Mouse (Mus musculus) liver (tissue): ENCODE data around the gene Togaram2.
A peak's percentile ranks its signal among the peaks of the same experiment; 100 is the strongest.
"Not testable (repeated sequence)": the region's sequence is repeated elsewhere in the genome, so short reads cannot be mapped to it uniquely, and the experiment has no call there.

Experiments
- DNase-seq: peaks from one replicate; pipeline ENCODE4 v3.0.0-alpha.2; 2020; ENCODE audit warnings: mixed read lengths

Togaram2 gene

DNA sequence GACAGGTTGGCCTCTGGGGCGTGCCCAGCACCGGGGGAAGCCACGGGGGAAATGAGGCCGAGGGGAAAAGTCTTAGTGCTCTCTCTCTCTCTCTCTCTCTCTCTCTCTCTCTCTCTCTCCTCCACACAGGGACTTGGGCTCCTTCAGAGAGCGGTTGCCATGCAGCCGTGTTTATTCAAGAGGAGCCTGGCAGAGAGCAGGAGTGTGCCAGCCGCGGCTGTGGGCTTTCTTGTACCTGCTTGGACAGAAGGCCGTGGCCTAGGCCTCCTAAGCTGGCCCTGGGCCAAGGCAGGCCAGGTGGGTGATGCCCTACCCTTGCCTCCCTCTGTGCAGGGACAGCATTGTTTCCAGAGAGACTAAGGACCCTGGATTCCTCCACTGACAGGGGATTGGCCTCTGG is at the start of gene Togaram2:
Gene Togaram2, plus strand, starts transcription at position 170 of the 400 bp plus-strand sequence.
- no peak for DNase-seq

DNA sequence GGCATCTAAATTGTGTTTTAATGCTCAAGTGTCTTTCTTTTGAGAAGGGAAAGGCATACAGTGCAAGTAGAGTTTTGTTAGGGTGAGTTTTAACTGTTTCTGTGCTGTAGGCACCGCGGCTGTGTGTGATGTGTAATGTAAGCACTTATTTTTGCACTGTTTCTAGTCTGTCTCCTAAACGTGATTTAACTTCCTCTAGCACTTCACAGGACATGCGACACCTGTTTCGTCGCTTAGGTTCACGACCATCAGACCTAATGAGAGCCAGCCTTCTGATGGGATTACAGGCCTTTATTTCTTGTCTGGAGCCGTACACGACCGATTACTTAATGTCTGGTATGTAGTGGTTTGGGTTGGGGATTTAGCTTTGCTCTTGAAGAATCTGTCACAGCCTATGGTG is 41.3 kb upstream of the Togaram2 start:
- DNase-seq = no peak

DNA sequence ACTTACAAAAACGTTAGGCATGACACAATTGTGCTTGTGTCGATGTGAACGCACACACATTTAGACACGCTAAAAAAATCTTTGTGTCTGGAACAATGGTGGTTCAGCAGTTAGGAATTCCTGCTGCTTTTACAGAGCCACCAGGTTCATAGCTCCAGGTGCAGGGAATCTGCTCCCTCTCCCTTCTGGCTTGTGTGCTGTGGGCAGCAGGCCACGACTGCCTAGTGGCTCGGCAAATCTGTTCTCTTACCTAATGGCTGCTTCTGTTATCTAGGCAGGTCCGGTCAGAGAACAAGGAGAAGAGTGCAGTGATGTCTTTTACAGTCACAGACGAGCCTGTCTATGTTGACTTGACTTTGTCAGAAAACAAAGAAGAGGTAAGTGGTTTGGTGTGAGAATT is 39.7 kb upstream of the Togaram2 start:
- no peak for DNase-seq

DNA sequence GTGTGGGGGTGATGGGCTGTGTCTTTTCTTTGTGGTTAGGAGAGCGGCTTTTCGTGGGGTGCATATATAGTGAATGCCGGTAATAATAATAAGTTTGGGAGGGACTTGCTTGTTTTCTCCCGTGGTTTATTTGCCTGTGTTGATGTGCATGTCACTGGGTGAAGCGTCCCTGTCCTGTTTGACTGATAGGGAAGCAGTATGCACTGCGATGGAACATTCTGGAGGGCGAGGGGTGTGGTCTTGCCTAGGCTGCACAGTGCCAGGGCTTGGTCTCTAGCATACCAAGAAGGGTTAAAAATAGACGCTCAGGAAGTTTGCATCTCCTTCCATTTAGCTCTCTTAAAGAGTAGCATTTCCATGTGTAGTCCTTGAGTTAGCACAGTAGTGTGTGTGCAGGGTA is 36.3 kb upstream of the Togaram2 start:
- DNase-seq = no peak

DNA sequence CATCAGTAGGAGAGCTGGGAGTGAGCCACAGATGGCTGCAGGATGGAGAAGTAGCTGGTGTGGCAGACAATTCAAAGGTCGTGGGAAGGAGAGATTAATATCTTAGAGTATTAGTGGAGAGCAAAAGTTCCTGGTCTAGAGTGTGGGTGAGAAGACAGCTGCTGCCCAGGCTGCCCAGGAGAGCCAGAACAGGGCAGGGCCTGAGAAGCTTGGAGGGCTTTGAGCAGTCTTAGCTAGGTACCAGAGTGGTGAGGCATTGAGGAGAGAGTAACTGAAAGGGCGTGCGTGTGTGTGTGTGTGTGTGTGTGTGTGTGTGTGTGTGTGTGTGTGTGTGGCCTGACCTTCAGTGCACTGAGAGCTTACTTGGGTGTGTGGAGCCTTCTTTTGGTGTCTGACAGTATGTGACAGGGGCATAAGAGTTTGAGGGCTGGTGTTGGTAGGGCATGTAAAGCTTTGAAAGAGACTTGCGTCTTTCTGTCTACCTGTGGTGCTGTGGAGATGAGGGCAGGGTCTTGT is 35.3 kb upstream of the Togaram2 start:
- no peak for DNase-seq

DNA sequence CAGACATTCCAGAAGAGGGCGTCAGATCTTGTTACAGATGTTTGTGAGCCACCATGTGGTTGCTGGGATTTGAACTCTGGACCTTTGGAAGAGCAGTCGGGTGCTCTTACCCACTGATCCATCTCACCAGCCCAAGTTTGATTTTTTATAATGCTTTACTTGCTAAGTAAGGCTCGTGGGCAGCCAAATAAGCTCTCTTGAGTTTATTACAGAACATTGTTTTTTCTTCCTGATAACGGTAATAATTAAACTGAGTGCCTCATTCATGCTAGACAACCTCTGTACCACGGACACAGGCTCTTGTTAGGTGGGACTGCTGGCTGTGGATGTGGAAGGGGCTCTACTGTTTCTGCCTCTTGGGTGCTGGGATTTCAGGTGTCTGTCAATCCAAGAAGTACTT is 34.0 kb upstream of the Togaram2 start:
- DNase-seq = not testable (repeated sequence)

DNA sequence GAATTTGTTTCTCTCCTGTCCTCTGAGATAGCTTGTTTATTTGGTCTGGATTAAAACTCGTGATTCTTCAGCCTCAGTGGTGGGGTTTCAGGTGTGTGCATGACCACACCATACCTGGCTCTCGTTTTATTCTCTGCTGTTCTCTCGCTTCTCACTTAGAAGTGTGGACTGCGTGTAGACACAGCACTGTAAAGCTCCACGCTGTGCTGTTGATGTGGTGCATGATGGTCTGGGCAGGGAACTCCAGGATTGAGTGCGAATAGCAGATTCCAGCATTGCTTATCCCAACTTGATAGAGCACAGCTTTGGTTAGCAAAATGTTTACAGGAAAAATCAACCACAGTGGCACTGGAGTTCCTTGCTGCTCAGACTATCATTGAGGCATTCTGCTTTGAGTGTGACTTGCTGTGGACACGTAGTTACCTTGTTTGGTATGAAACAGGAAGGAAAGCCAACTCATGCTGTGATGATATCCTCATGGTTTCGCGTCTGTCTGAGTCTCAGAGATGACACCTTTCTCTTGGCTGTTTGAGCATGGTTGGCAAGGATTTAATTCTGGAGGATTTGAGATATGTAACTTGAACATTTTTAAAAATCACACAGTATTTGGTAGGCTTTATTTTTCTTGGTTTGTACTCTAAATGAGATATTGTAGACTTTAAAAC is 32.5 kb upstream of the Togaram2 start:
- no peak for DNase-seq

DNA sequence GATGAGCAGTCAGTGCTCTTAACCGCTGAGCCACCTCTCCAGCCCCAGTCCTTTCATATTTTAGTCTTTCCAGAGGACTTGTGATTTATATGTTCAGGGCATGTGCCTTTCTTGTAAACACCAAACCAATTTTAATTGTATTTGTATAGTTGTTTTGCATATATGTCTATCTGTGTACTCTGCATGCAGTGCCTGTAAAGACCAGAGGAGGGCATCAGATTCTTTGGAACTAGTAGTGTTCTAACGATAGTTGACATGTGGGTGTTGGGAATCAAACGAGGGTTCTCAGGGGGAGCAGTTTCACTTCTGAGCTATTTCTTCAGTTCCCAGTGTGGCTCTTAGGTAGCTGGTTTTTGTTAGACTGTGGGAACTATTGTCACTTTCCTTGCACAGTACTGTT is 30.9 kb upstream of the Togaram2 start:
- no peak for DNase-seq

DNA sequence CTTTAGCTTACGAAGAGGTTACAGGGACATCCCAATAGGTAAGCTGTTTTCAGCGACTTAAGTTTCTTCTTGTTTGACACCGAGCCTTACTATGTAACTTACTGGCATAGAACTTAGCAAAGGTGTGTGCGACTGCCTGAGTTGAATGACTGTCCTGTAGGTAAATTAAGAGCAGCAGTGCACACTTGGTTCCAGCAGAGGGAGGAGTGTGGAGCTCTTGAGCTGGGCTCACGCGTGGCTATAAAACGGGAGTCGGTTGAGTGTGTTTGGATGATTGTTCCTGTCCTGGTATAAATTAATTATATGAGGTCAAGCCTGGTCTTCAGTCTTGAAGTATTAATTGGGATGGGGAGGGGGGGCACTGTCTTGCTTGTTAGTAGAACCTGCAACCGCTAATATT is 23.1 kb upstream of the Togaram2 start:
- DNase-seq = no peak

DNA sequence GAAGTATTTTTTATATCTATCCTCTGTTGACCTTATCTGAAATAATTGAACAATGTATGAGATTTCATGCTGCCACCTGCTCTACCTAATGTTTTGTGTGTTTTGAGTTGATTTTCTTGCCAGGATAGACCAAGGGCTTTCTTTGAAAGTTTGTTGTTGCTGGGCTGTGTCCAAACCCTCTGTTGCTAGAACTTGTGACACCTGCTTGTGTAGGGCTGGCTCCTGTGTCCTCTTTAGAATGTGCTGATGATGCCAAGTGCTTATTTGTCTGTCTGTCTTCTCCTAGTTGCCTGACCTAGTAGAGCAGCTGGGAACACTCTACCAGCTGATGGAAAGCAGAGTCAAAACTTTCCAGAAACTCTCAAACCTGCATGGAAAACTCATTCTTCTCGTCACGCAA is 20.6 kb upstream of the Togaram2 start:
- no peak for DNase-seq

DNA sequence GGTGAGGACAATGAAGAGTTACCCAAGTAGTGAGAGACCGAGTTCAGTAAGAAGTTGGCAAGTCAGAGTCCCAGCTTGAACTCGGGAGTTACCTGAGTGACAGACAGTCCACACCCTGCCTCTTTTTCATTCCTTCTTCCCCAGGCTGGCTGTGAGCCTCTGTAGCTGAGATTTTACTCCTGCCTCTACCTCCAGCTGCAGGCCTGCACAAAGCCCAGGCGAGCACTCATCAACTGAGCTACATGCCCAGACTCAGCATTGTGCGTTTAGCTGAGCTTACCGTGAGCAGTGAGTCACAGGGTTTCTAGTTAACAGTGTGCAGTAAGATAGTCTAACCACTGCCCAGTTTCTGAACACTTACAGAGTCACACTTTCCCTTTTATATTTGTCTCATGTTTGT is 20.1 kb upstream of the Togaram2 start:
- no peak for DNase-seq

DNA sequence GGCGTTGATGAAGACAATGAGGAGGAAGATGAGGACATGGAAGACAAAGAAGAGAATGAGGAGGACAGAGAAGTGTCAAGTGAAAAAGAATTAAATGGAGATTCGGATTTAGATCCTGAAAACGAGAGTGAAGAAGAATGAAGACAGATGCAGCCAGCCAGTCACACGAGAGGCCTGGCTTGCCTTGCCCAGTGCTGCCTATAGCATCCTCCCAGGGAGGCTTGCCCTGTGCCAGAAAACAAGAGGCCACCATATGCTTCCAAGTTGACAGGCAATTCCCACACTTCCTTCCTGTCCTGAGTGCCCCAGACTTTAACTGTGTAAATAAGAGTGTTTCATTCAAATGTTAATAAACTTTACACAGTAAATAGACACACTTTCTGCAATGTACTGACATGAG is 15.5 kb upstream of the Togaram2 start:
- DNase-seq = no peak

DNA sequence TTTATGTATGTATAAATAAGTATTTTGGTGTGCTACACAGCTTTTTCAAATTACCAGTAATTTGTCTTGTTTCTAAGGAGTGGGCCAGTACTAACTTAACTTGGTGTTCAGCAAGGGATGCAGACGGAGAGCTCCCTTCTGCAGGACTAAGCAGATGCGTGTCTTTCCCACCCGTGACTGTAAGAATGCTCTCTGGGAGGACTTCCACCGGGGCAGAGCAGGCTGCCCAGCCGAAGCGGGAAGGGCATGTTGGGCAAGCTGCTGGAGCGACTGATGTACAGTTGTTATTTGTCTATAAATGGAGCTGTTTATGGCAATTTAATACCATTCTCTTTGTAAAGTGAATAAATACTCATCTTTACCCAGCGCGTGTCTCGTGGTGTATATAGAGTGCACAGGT is 14.4 kb upstream of the Togaram2 start:
- no peak for DNase-seq

DNA sequence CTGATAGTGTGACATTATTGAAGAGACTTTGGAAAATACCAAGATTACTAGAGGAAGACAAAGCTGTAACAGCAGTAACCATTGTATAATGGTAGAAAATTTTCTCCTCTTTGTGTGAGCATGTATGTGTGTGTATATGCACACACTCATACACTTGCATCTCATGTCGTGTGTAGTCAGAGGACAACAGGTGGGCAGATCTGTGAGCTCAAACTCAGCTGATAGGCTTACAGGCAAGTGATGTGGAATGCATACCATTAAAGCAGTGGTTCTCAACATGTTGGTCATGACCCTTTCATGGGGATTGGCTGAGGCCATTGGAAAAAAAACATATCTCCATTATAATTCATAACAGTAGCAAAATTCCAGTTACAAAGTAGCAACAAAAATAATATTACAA is 12.7 kb upstream of the Togaram2 start:
- DNase-seq = no peak

DNA sequence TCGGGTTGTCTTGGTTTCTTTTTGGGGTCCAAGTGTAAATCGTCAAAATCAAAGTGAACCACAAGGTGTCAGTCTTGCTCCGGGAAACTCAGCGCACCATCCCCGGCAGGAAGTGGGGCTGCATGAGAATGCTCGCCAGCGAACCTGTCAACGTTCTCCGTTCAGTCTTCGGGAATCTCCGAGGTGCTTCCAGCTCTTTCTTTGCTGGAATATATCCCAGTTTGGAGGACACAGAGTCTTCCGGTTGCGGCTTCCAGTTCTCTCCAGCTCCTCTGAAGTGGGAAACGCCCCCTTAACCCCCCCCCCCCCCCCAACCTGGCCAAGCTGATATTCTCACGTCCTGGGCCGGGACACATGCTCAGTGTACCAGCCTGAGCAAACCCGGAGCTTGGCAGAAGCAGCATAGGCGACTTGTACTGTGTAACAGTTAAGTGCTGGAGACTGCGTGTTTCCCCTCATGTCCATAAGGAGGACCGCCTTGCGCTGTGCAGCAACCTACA is 10.3 kb upstream of the Togaram2 start:
- peak; percentile 62 for DNase-seq

DNA sequence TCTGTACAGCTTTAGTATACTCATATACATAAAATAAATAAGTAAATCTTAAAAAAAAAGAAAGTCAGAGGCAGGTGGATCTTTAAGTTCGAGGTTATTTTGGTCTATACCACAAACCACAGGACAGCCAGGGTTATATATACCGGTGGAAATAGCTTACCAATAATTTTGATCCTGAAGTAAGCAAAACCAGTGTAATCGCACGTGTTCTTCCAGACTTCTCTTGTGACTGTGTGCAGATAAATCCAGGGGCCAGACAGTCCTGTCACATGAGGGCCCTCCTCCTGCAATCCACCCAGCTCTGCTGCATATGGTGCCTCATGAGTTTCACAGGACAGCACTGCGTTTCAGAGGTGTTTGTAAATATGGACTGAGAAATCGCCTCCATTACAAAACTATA is 9.6 kb upstream of the Togaram2 start:
- DNase-seq = no peak

DNA sequence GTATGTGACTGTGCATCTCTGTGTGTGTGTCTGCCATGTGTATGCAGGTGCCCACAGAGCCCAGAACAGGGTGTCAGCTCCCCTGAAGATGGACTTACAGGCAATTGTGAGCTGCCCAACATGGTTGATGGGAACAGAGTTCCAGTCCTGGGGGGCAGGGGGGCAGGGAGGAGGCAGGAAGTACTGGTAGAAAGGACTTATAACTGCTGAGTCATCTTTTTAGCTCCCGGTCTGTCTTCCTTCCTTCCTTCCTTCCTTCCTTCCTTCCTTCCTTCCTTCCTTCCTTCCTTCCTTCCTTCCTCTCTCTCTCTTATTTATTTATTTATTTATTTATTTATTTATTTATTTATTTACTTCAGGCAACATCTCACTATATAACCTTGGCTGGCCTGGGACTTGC is 8.9 kb upstream of the Togaram2 start:
- DNase-seq = no peak

DNA sequence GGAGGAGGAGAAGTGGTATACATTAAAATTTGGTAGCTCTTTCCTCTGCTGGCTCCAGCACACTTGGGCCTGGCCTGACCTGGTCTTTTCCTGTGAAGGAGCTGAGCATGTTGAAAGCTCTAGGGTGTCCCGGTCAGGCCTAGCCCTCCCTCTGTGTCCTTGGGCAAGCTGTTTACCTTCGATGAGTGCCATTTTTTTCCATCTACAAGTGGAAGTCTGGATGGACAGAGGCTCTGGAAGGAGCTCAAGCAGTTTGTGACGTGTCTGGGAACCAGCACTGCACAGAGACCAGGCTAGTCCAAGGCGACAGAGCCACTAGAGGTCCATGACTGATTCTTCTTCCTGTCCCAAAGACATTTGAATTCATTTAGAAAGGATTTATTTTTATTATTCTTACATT is 7.9 kb upstream of the Togaram2 start:
- no peak for DNase-seq

DNA sequence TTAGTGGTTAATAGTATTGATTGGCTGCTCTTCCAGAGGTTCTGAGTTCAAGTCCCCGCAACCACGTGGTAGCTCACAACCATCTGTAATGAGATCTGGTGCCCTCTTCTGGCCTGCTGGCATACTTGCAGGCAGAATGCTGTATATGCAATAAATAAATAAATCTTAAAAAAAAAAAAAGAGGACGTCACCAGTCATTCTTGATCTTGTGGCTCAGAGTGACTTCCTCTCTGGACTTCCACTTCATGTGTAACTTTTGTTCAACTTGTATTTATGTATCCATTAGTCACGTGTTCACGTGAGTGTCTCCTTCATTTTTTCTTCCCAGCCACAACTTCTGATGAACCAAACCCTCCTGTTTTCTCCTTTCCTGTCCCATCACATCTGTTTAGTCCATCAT is 3.5 kb upstream of the Togaram2 start:
- no peak for DNase-seq

DNA sequence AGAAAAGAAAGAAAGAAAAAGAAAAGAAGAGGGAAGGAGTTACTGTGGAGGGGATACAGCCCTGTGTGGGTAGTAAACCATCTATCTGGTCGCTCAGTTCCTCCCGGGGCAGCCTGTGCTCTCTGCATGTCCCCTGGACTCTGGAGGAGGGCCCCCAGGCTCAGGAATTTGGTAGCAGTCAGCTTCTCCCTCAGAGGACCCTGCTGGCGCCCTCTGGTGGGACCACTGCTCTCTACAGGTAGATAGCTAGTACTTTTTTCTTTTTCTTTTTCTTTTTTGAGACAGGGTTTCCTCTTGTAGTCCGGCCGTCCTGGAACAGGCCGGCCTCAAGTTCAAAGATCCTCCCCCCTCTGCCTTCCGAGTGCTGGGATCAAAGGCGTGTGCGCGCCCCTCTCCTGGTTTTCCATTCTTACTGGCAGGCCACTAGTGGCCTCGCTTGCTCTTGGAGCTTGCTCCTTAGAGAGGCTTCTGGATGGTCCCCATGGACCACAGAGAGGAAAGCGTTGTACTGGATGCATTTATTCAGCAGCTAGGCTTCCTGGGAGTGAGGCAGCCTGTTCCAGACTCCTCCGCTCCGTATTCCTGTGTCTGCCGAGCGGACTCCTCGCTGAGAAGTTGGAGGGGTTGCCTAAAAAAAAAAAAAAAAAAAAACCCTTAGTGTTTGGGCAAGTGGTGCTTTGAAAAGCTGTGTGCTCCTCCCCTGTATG is 1.1 kb upstream of the Togaram2 start:
- peak; percentile 60 for DNase-seq

DNA sequence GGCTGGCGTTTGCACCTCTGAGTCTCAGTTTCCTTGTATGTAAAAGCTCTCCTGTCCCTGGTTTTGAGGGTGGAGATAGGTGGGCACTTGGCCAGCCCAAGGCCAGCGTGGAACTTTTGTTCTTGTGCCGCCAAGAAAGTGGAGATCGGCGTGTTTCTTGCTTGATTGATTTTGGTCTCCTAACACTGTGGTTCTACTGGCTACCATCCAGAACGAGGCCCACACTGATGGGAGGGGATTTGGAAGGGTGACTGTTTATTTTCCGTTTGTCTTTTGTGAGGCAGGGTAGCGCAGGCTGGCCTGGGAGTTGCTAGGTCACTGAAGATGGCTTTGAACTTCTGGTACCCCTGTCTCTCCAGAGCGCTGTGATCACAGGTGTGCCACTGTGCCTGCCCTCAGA is 875 bp downstream of the Togaram2 start:
- no peak for DNase-seq

DNA sequence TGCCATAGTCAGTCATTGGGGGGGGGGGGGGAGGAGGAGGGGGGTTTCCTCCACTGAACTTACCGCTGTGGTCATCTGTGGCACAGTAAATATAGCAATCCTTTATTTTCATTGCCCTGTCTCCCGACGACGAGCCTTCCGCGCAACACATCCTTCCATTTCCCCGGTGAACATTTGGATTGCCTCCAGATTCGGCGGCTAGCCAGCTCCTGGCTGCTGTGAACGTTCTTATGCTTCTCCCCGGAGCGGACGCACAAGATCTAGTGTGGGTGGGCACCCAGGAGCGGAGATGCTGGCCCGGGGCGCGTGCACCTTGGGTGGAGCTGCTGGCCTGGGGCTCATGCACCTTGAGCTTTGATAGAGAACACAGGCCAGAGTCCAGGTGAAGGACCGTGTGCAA is 1.8 kb downstream of the Togaram2 start:
- DNase-seq = no peak

DNA sequence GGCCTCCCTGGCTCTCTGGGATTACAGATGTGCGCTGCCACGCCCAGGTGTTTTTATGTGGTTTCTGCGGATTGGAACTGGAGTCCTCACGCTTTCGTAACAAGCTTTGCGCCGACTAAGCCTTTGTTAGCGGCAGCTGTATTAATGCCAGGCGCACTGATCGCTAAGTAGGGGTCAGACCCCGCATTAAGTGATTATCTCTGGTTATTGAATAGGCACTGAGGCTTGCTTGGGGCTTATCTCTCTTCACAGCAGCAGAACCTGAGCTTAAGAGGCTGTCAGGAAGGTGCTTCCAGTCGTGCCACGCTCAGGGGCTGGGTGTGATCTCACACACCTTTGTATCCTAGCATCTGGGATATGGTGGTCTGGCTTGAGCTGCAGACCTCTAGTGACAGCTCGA is 8.6 kb downstream of the Togaram2 start:
- no peak for DNase-seq

DNA sequence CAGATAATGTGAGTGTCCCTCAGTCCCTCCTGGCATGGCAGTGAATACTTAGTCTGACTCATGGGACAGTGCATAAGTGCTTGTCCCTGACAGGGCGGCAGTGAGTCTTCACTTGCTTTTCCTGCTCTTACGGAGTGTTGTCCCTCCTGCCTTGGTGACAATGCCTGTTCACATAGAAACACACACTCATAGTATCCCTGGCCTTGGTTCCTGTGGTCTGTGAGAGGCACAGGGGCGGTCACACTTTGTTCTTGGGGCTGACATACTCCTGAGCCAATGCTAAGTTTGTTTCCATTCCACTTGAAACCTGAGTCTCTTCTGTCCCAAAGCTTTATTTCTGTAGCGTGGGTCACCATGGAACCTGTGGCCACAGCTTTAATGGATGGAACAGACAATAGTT is 9.3 kb downstream of the Togaram2 start:
- DNase-seq = no peak

DNA sequence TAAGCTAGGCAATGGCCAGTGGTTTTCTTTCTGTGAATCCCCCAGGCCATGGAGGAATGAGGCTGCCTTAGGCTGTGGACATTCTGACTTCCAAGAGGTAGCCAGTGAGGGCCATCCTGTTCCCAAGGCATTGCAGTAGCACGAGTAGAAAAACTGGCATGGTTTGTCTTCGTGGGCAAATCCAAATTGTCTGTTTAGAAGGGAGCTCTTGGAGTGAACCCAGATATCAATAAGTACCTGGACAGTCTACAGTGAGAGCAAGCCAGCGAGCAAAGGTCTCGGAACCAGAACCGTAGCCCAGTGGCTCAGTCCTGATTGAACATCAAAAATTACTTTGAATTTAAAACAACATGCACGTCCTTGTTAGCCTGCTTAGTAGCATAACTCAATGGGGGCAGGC is 10.2 kb downstream of the Togaram2 start:
- DNase-seq = no peak
